Mouse (Mus musculus): Measurements from ENCODE around the gene Gm37240. TPM values are rescaled to one million over a fixed set of nuclear protein-coding genes. Genes with fewer than 3 reads are reported as not detected.

The Gm37240 gene
- total RNA-seq, 2 experiments from 2014 or later: 35.3 to 39.6 TPM

GRCm38 (mm10) chr3:85493796-85494195 is 393.5 kb downstream of the Gm37240 start:
- DNase-seq: no peak

- DNase-seq: no peak
These were observed 397.1 kb downstream of the Gm37240 start for GRCm38 (mm10) chr3:85490204-85490603.

- DNase-seq: no peak
These were observed 399.9 kb downstream of the Gm37240 start for GRCm38 (mm10) chr3:85487379-85487778.

GRCm38 (mm10) chr3:85485536-85486190 is 401.7 kb downstream of the Gm37240 start:
- DNase-seq: no peak

- no peak for DNase-seq
These were observed 404.7 kb downstream of the Gm37240 start for GRCm38 (mm10) chr3:85482636-85483035.

GRCm38 (mm10) chr3:85480638-85481037 is 406.7 kb downstream of the Gm37240 start:
- DNase-seq: no peak

- no peak for DNase-seq
These were observed 408.6 kb downstream of the Gm37240 start for GRCm38 (mm10) chr3:85478731-85479130.

GRCm38 (mm10) chr3:85469711-85470110 is 417.6 kb downstream of the Gm37240 start:
- DNase-seq: no peak

GRCm38 (mm10) chr3:85468995-85469394 is 418.3 kb downstream of the Gm37240 start:
- no peak for DNase-seq

GRCm38 (mm10) chr3:85465283-85466025 is 421.9 kb downstream of the Gm37240 start:
- DNase-seq: no peak

- DNase-seq: no peak
These were observed 427.3 kb downstream of the Gm37240 start for GRCm38 (mm10) chr3:85460021-85460420.

GRCm38 (mm10) chr3:85456983-85457382 is 430.3 kb downstream of the Gm37240 start:
- DNase-seq: no peak

GRCm38 (mm10) chr3:85455453-85455852 is 431.9 kb downstream of the Gm37240 start:
- DNase-seq: no peak

- no peak for DNase-seq
These were observed 433.3 kb downstream of the Gm37240 start for GRCm38 (mm10) chr3:85454001-85454400.

GRCm38 (mm10) chr3:85449461-85449860 is 437.9 kb downstream of the Gm37240 start:
- no peak for DNase-seq

- DNase-seq: no peak
These were observed 444.5 kb downstream of the Gm37240 start for GRCm38 (mm10) chr3:85442781-85443180.

- no peak for DNase-seq
These were observed 445.1 kb downstream of the Gm37240 start for GRCm38 (mm10) chr3:85442261-85442660.

- no peak for DNase-seq
These were observed 451.9 kb downstream of the Gm37240 start for GRCm38 (mm10) chr3:85435406-85435805.

- no peak for DNase-seq
These were observed 456.1 kb downstream of the Gm37240 start for GRCm38 (mm10) chr3:85431208-85431607.

- DNase-seq: no peak
These were observed 463.8 kb downstream of the Gm37240 start for GRCm38 (mm10) chr3:85423376-85423997.

GRCm38 (mm10) chr3:85421403-85421802 is 465.9 kb downstream of the Gm37240 start:
- no peak for DNase-seq

GRCm38 (mm10) chr3:85417663-85418062 is 469.7 kb downstream of the Gm37240 start:
- DNase-seq: no peak

GRCm38 (mm10) chr3:85398841-85399240 is 488.5 kb downstream of the Gm37240 start:
- no peak for DNase-seq

All from gastrocnemius, postnatal 25 days (tissue).